Mouse (Mus musculus): ENCODE results near the gene Rab5c. TPM values are rescaled to one million over a fixed set of nuclear protein-coding genes. Genes with fewer than 3 reads are reported as not detected.

Rab5c gene
- polyA plus RNA-seq, 1 experiment from 2014 or later: 41.1 TPM

DNA sequence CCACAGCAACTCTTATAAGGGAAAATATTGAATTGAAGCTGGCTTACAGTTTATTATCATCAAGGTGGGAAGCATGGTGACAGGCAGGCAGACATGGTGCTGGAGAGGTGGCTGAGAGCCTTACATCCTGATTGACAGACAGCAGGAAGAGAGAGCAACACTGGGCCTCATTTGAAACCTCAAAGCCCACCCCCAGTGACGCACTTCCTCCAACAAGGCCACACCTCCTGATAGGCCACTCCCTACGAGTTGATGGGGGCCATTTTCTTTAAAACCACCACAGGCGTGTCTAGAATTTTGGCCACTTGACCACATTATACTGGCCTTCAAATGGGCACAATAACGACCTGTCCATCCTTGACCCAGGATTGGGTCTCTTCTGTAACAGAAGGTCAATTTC lies 36.2 kb upstream of the Rab5c start:
- no peak overlapping the region for H3K4me2 ChIP-seq
- H3K27ac ChIP-seq (ENCODE audit: low read depth, low read length): no peak overlapping the region
- 0 out of 2 replicates have a peak, but pooled peaks cover 4% of the 10 kb centered on the region for H3K4me1 ChIP-seq (ENCODE audit: control insufficient read depth, insufficient read depth, low read length)
- no peak overlapping the region for H3K9ac ChIP-seq (ENCODE audit: low read depth, low read length)
- WGBS (ENCODE audit: insufficient replicate concordance): 78% methylated on average over 4 of the region's 4 CpGs
- no peak for ATAC-seq (replicated peaks; ENCODE audit: insufficient number of reproducible peaks, low FRiP score, low TSS enrichment)
- H3K9me3 ChIP-seq (replicated peaks; ENCODE audit: control insufficient read depth, low read length): no peaks in the 10 kb centered on the region
- no peaks in the 10 kb centered on the region for H3K27me3 ChIP-seq (ENCODE audit: control insufficient read depth, insufficient read depth, low read length)
- 0 out of 2 replicates have a peak, but pooled peaks cover under 1% of the 10 kb centered on the region for H3K36me3 ChIP-seq (ENCODE audit: control insufficient read depth, insufficient read depth, low read length)
- H3K4me3 ChIP-seq (ENCODE audit: low read depth, low read length): no peak overlapping the region

DNA sequence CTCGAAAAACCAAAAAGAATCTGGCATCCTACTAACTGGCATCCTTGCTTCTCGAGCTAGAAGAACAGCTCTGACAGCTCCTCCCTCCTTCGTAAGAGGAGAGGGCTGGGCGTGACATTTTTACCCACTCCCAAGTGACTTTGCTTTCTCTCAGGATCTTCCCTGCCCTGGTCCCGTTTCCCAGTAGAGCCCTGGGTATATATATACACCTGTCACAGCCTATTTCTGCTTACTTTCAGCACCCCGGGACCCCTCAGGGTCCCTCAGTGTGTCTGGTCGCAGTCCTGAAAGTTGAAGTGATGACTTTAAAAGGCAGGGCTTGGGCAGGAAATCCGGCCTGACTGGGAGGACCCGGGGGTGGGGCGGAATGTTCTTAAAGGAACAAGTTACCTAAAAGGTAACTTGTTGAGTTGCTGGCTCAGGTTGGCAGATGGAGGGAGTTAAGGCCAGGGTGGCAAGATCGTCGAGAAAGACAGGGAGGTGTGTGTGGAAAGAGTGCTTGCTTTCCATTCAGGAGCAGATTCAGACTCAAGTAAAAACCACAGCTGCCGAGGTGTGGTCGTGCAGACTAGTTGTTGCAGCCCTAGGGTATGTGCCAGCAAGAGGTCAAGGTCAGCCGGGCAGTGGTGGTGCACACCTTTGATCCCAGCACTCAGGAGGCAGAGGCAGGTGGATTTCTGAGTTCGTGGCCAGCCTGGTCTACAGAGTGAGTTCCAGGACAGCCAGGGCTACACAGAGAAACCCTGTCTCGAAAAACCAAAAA lies 32.8 kb upstream of the Rab5c start, which contains the start of gene Ghdc:
Ghdc (minus strand) TSS at position 312 of the 763 bp plus-strand sequence.
- ATAC-seq (replicated peaks; ENCODE audit: insufficient number of reproducible peaks, low FRiP score, low TSS enrichment): no peak
- H3K9me3 ChIP-seq (replicated peaks; ENCODE audit: control insufficient read depth, low read length): no peaks in the 10 kb centered on the region
- H3K27ac ChIP-seq (ENCODE audit: low read depth, low read length): peak within 1 kb of the TSS; percentile 22; the same call in 1 of the 2 replicates

DNA sequence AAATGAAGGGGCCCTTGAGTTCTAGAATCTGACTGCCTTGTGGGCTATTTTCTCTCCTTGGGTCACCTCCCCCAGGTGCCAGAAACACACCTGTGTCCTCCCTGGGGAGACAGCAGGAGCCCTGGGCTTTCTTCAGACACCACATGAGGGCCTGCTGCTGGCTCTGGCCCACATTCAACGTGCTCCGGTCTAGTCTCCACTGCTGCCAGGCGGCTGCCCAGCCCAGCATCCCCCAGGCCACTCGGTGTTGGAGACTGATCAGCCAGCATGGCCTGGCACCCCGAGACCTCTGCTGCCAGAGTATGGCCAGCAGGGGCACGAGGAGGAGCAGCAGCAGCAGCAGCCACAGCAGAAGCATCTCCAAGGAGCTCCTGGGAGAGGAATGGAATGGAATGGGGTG lies 32.0 kb upstream of the Rab5c start:
- peak overlapping the region; percentile 78 for H3K4me2 ChIP-seq
- no peaks in the 10 kb centered on the region; the same call in 1 of the 2 replicates for H3K36me3 ChIP-seq (ENCODE audit: control insufficient read depth, insufficient read depth, low read length)
- H3K27me3 ChIP-seq (ENCODE audit: control insufficient read depth, insufficient read depth, low read length): no peaks in the 10 kb centered on the region
- 53% methylated on average over 6 of the region's 6 CpGs for WGBS (ENCODE audit: insufficient replicate concordance)
- ATAC-seq (replicated peaks; ENCODE audit: insufficient number of reproducible peaks, low FRiP score, low TSS enrichment): no peak
- no peaks in the 10 kb centered on the region for H3K9me3 ChIP-seq (replicated peaks; ENCODE audit: control insufficient read depth, low read length)
- peak overlapping the region; percentile 69 for H3K4me3 ChIP-seq (ENCODE audit: low read depth, low read length)
- H3K9ac ChIP-seq (ENCODE audit: low read depth, low read length): peak overlapping the region; percentile 70; the same call in 1 of the 2 replicates
- no peak overlapping the region for H3K27ac ChIP-seq (ENCODE audit: low read depth, low read length)
- 0 out of 2 replicates have a peak, but pooled peaks cover 4% of the 10 kb centered on the region for H3K4me1 ChIP-seq (ENCODE audit: control insufficient read depth, insufficient read depth, low read length)

More for the DNA sequence above, 32.8 kb upstream of the Rab5c start, which contains the start of gene Ghdc:
- H3K4me1 ChIP-seq (ENCODE audit: control insufficient read depth, insufficient read depth, low read length): 0 out of 2 replicates have a peak, but pooled peaks cover 4% of the 10 kb centered on the region
- peak within 1 kb of the TSS; percentile 70 for H3K9ac ChIP-seq (ENCODE audit: low read depth, low read length)
- H3K27me3 ChIP-seq (ENCODE audit: control insufficient read depth, insufficient read depth, low read length): no peaks in the 10 kb centered on the region
- 17% methylated on average over 17 of the region's 17 CpGs for WGBS (ENCODE audit: insufficient replicate concordance)
- no peaks in the 10 kb centered on the region; the same call in 1 of the 2 replicates for H3K36me3 ChIP-seq (ENCODE audit: control insufficient read depth, insufficient read depth, low read length)
- peak within 1 kb of the TSS; percentile 78 for H3K4me2 ChIP-seq
- H3K4me3 ChIP-seq (ENCODE audit: low read depth, low read length): peak within 1 kb of the TSS; percentile 69

DNA sequence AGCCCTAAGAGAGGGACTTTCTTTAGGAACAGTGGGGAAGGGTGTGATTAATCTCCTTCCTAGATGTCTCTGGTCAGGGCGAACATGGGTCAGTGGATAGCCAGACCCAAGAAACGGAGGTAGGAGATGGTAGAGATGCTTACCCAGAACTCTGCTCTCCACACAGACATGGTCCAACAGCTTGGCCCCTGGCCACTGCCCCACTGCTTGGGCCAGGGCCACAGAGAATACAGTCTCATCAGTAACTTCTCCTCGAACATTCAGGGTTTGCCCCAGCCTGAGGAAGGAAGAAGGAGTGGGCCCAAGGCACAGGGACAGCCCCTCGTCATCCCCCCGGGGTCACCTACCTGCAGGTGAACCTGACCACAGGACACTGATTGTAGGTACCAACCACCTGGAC lies 29.9 kb upstream of the Rab5c start:
- Histone ChIP-seq H3K4me1 (ENCODE audit: control insufficient read depth, insufficient read depth, low read length) (0 out of 2 replicates have a peak, but pooled peaks cover 4% of the 10 kb centered on the region), H3K9me3 (replicated peaks; ENCODE audit: control insufficient read depth, low read length) (no peaks in the 10 kb centered on the region), H3K4me2 (no peak overlapping the region), H3K9ac (ENCODE audit: low read depth, low read length) (no peak overlapping the region), H3K27me3 (ENCODE audit: control insufficient read depth, insufficient read depth, low read length) (peaks cover 5% of the 10 kb centered on the region; the same call in 1 of the 2 replicates), H3K36me3 (ENCODE audit: control insufficient read depth, insufficient read depth, low read length) (no peaks in the 10 kb centered on the region; the same call in 1 of the 2 replicates), H3K27ac (ENCODE audit: low read depth, low read length) (no peak overlapping the region), H3K4me3 (ENCODE audit: low read depth, low read length) (no peak overlapping the region)
- ATAC-seq (replicated peaks; ENCODE audit: insufficient number of reproducible peaks, low FRiP score, low TSS enrichment): no peak
- 81% methylated on average over 5 of the region's 5 CpGs for WGBS (ENCODE audit: insufficient replicate concordance)

DNA sequence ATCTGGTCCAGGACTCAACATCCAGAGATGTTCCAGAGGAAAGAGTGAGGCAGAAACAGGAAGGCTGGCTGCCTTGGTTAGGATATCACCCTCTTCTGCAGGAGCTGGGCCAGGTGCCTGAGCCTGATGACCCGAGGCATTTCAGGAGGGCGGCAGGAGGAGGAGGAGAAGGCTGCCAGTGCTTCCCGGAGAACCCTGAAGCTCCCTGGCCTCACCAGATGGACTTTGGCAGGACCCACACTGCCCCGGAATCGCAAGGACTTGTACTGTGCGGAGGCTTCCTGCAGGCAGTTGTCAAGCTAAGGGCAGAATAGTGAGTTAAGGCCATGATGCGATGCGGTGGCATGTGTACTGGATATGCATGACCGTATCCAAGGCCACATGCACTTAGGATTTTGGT lies 28.7 kb upstream of the Rab5c start:
- Histone ChIP-seq H3K4me1 (ENCODE audit: control insufficient read depth, insufficient read depth, low read length) (0 out of 2 replicates have a peak, but pooled peaks cover 4% of the 10 kb centered on the region), H3K27me3 (ENCODE audit: control insufficient read depth, insufficient read depth, low read length) (peaks cover 14% of the 10 kb centered on the region), H3K9ac (ENCODE audit: low read depth, low read length) (no peak overlapping the region), H3K4me3 (ENCODE audit: low read depth, low read length) (no peak overlapping the region), H3K9me3 (replicated peaks; ENCODE audit: control insufficient read depth, low read length) (no peaks in the 10 kb centered on the region), H3K36me3 (ENCODE audit: control insufficient read depth, insufficient read depth, low read length) (no peaks in the 10 kb centered on the region; the same call in 1 of the 2 replicates), H3K27ac (ENCODE audit: low read depth, low read length) (no peak overlapping the region), H3K4me2 (no peak overlapping the region)
- 83% methylated on average over 9 of the region's 9 CpGs for WGBS (ENCODE audit: insufficient replicate concordance)
- no peak for ATAC-seq (replicated peaks; ENCODE audit: insufficient number of reproducible peaks, low FRiP score, low TSS enrichment)

DNA sequence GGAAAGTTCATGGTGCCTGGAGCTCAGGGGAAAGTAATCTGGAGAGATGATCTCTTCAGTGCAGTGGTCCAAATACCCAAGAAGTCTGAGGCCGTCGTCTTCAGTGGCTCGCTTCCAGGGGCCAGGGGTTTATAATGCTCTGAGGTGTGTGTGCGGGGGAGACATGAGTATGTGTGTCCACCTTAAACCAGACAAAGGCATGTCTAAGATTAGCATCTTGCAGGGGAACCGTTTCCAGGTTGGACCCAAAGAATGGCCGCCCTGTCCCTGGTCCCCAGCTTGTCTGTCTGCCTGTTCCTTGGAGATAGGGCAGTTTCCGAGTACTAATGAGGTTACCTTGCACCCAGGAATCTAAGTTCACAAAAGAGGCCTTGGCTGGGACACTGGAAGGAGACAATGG lies 24.8 kb upstream of the Rab5c start, which contains the start of gene Hcrt:
Hcrt (minus strand) TSS at position 101 of the 400 bp plus-strand sequence.
- Histone ChIP-seq H3K27ac (ENCODE audit: low read depth, low read length) (no peak within 1 kb of the TSS), H3K36me3 (ENCODE audit: control insufficient read depth, insufficient read depth, low read length) (no peaks in the 10 kb centered on the region), H3K4me1 (ENCODE audit: control insufficient read depth, insufficient read depth, low read length) (peaks cover 8% of the 10 kb centered on the region), H3K4me2 (peak within 1 kb of the TSS; percentile 74), H3K9ac (ENCODE audit: low read depth, low read length) (peak within 1 kb of the TSS; percentile 56), H3K27me3 (ENCODE audit: control insufficient read depth, insufficient read depth, low read length) (peaks cover 43% of the 10 kb centered on the region), H3K9me3 (replicated peaks; ENCODE audit: control insufficient read depth, low read length) (no peaks in the 10 kb centered on the region), H3K4me3 (ENCODE audit: low read depth, low read length) (peak within 1 kb of the TSS; percentile 45)
- no peak for ATAC-seq (replicated peaks; ENCODE audit: insufficient number of reproducible peaks, low FRiP score, low TSS enrichment)
- 79% methylated on average over 7 of the region's 7 CpGs for WGBS (ENCODE audit: insufficient replicate concordance)

DNA sequence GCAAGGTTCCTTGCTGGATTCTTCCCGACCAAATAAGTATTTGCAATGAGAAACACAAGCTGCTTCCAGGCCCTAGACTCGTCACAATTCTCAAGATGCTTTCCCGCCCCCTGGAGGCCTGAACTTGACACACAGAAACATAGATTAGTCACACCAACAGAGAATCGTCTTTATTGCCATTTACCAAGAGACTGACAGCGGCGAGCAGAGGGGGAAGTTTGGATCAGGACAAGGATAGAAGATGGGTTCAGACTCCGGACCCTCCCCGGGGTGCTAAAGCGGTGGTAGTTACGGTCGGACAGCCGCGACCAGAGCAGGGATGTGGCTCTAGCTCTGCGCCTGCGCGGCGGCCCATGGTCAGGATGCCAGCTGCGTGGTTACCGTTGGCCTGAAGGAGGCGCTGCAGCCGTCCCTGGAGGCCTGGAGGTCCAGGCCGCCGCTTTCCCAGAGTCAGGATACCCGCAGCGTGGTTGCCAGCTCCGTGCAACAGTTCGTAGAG lies 23.6 kb upstream of the Rab5c start:
- no peak overlapping the region for H3K27ac ChIP-seq (ENCODE audit: low read depth, low read length)
- WGBS (ENCODE audit: insufficient replicate concordance): under 1% methylated on average over 27 of the region's 27 CpGs
- peak overlapping the region; percentile 45 for H3K4me3 ChIP-seq (ENCODE audit: low read depth, low read length)
- peak overlapping the region; percentile 74 for H3K4me2 ChIP-seq
- H3K36me3 ChIP-seq (ENCODE audit: control insufficient read depth, insufficient read depth, low read length): no peaks in the 10 kb centered on the region
- peak; percentile 63; the same call in 1 of the 2 replicates for ATAC-seq (replicated peaks; ENCODE audit: insufficient number of reproducible peaks, low FRiP score, low TSS enrichment)
- no peaks in the 10 kb centered on the region for H3K9me3 ChIP-seq (replicated peaks; ENCODE audit: control insufficient read depth, low read length)
- H3K27me3 ChIP-seq (ENCODE audit: control insufficient read depth, insufficient read depth, low read length): peaks cover 51% of the 10 kb centered on the region
- peaks cover 8% of the 10 kb centered on the region for H3K4me1 ChIP-seq (ENCODE audit: control insufficient read depth, insufficient read depth, low read length)
- peak overlapping the region; percentile 56 for H3K9ac ChIP-seq (ENCODE audit: low read depth, low read length)

DNA sequence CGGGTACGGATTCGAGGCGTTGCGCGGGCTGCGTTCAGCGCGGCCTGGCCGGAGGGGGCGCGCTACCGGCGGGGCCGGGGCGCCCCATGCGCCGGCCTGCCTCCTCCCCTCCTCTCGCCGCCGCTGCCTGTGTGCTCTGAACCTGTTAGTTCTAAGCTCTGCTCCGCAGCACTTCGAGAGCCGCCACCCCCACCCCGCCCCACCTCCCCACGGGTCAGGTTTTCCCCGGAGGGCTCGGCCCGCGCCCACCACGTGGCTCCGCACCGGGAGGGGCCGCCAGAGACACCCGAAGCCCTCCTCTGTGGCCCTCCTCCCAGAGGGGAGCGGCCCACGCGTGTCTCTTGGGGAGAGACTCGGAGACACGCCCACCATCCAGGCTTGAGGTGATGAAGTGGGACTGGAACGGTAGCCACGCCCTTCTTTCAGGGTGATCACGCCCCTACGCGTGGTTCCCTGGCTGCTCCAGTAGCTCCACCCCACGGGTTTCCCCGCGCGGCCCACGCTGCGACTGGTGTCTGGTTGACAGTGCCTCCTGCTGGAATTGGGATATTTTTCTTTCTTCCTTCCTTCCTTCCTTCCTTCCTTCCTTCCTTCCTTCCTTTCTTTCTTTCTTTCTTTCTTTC lies 21.7 kb upstream of the Rab5c start, which contains the start of gene Kcnh4:
Kcnh4 (minus strand) TSS at position 332 of the 623 bp plus-strand sequence.
- under 1% methylated on average over 49 of the region's 51 CpGs for WGBS (ENCODE audit: insufficient replicate concordance)
- peak within 1 kb of the TSS; percentile 33 for H3K4me3 ChIP-seq (ENCODE audit: low read depth, low read length)
- peaks cover 8% of the 10 kb centered on the region for H3K4me1 ChIP-seq (ENCODE audit: control insufficient read depth, insufficient read depth, low read length)
- no peak within 1 kb of the TSS for H3K27ac ChIP-seq (ENCODE audit: low read depth, low read length)
- peak within 1 kb of the TSS; percentile 61 for H3K4me2 ChIP-seq
- no peaks in the 10 kb centered on the region for H3K9me3 ChIP-seq (replicated peaks; ENCODE audit: control insufficient read depth, low read length)
- no peak within 1 kb of the TSS for H3K9ac ChIP-seq (ENCODE audit: low read depth, low read length)
- no peak for ATAC-seq (replicated peaks; ENCODE audit: insufficient number of reproducible peaks, low FRiP score, low TSS enrichment)
- peaks cover 59% of the 10 kb centered on the region for H3K27me3 ChIP-seq (ENCODE audit: control insufficient read depth, insufficient read depth, low read length)
- no peaks in the 10 kb centered on the region for H3K36me3 ChIP-seq (ENCODE audit: control insufficient read depth, insufficient read depth, low read length)

Measured in heart, embryonic 11.5 days (tissue).